Mouse (Mus musculus): ENCODE measurements around the gene Fam160a2. TPM values are rescaled to one million over a fixed set of nuclear protein-coding genes. Genes with fewer than 3 reads are reported as not detected.

Gene Fam160a2
- total RNA-seq (2021): 10 to 100 TPM in 1 of 2 experiments, 1 to 10 TPM in 1; 9.6 to 12.2 TPM
- long read RNA-seq, experiment 1, full-length matches to known transcripts: 6 of 17 reads
- long read RNA-seq, experiment 1, partial matches to known transcripts: 2 of 17 reads
- long read RNA-seq, experiment 1, other reads (novel, unspliced or antisense): 9 of 17 reads
- long read RNA-seq, experiment 2, full-length matches to known transcripts: 10 of 26 reads
- long read RNA-seq, experiment 2, partial matches to known transcripts: 4 of 26 reads
- long read RNA-seq, experiment 2, other reads (novel, unspliced or antisense): 12 of 26 reads

GRCm38 (mm10) chr7:105399935-105400624, at the start of gene Fam160a2:
Gene Fam160a2, minus strand, starts transcription at chr7:105400054.
- DNase-seq: peak; percentile 99
- intact Hi-C loops (cut with DNase I; ENCODE audit: low total_unique reads): no loop called here

GRCm38 (mm10) chr7:105445076-105445475, 45.2 kb upstream of the Fam160a2 start:
- DNase-seq: no peak
- intact Hi-C loops (cut with DNase I; ENCODE audit: low total_unique reads): no loop called here

- no peak for DNase-seq
Measured at GRCm38 (mm10) chr7:105441426-105441825, 41.6 kb upstream of the Fam160a2 start.

DNA sequence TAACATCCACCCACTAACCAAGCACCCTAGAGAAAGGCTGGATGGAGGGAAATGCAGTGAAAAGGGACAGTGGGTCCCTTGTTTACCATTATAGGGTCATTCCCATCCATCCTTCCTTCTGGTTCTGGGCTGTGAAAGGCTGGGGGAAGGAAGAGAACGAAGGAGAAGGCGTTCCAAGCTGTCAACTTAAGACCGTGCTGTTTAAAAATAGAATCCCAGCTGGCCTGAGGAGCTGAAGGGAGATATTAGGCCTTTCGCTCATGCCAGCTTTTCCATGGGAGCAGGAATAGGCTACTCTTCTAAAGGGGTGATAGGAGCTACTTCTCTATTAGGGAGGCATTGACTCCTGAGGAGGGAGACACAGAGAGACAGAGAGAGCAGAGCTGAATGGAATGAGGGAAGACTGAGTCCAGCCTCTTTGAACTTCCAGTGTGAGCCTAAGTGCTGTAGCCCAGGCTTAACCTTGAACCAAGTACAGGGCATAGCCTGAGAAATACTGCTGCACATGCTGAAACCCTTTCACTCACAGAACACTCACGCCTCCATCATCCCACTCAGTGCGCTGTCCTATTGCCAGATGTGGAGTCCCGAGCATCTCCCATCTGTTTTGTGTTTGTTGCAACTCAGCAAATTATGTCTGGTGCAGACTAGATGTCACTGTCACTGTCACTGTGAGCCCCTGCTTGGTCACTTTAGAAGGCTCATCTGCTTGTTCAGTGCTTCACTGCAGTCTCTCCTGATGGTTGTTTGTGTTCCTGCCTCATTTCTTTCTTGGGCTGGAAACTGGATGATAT, 38.3 kb upstream of the Fam160a2 start:
- intact Hi-C loops (cut with DNase I; ENCODE audit: low total_unique reads): no loop called here
- DNase-seq: no peak

More at GRCm38 (mm10) chr7:105441426-105441825, 41.6 kb upstream of the Fam160a2 start:
- intact Hi-C loops (cut with DNase I; ENCODE audit: low total_unique reads): no loop called here

GRCm38 (mm10) chr7:105434798-105435197, 34.9 kb upstream of the Fam160a2 start:
- no peak for DNase-seq
- intact Hi-C loops (cut with DNase I; ENCODE audit: low total_unique reads): no loop called here

GRCm38 (mm10) chr7:105433859-105434258, 34.0 kb upstream of the Fam160a2 start:
- intact Hi-C loops (cut with DNase I; ENCODE audit: low total_unique reads): no loop called here

DNA sequence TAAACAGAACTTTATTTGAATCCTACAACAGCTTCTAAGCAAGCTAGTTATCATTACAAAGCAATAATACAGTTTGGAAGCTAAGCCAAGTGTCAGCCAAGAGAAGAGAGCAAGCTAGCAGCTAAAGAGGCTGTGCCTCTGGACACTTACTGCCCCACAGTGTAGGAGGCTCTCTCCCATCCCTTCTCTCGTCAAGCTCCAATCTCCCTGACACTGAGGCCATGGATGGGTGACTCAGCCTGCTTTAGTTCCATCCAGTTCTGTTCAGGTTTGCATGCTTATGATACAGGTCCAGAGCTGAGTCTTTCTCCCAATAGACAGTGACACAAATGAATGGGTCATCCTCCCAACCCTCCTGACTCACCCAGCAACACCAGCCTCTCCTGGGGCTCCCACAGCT, 32.2 kb upstream of the Fam160a2 start:
- intact Hi-C loops (cut with DNase I; ENCODE audit: low total_unique reads): no loop called here
- no peak for DNase-seq

More at GRCm38 (mm10) chr7:105433859-105434258, 34.0 kb upstream of the Fam160a2 start:
- DNase-seq: no peak

- no peak for DNase-seq
- intact Hi-C loops (cut with DNase I; ENCODE audit: low total_unique reads): no loop called here
Measured at GRCm38 (mm10) chr7:105426051-105426450, 26.2 kb upstream of the Fam160a2 start.

- no peak for DNase-seq
- intact Hi-C loops (cut with DNase I; ENCODE audit: low total_unique reads): no loop called here
Measured at GRCm38 (mm10) chr7:105425424-105426043, 25.7 kb upstream of the Fam160a2 start, which contains the start of gene Cckbr. Gene Cckbr, plus strand, starts transcription at chr7:105425731.

DNA sequence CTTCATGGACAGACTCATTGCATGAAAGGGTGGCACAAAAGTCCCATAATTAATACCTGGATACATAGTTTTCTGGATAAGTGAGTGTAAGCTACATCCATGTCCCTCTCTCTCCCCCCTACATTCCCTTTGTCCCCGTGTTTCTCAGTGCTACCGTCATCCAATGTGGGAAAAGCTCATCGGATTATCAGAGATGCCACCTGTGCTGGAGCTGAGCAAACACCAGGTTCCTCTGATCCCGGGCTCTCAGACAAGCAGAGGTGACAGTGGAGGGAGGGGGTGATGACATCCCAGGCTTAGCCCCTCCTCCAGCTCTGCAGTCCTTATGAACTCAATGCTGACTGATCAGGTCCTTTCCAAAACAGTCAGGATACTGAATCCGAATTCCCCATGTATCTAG, 24.5 kb upstream of the Fam160a2 start:
- DNase-seq: no peak
- intact Hi-C loops (cut with DNase I; ENCODE audit: low total_unique reads): no loop called here

DNA sequence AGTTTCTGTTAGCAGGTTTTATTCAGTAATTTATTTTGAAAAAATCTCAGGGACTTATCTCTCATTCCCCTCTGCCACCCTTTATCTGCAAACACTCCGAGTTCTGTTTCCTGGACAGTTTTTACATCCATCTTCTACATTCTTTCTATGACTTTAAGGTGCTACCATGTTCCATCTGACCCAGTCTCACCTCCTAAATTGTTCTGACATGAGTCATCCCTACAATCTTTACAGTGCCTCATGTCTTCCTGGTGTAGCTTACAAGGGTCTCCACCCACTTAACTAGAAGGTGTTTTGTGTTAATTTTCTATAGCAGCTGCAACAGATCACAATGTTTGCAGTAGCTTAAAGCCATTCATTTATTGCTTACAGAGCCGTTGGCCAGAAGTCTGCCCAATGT, 21.0 kb upstream of the Fam160a2 start:
- intact Hi-C loops (cut with DNase I; ENCODE audit: low total_unique reads): no loop called here
- DNase-seq: no peak

GRCm38 (mm10) chr7:105418106-105418505, 18.3 kb upstream of the Fam160a2 start:
- intact Hi-C loops (cut with DNase I; ENCODE audit: low total_unique reads): no loop called here
- DNase-seq: no peak

DNA sequence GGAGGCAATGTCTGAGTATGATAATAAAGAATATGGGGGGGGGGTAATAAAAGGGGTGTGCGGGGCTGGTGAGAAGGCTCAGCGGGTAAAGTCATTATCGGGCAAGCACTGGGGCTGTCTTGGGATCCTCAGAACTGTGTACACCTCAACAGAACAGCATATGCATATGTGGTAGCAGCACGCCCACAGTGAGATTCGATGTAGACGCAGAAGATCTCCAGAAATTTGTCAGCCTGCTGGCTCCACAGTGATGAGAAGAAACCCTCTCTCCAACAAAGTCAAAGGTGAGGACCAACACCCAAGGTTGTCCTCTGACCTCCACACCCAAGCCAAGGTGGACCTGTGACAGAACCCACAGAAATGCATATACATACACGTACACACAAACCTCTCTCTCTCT, 16.7 kb upstream of the Fam160a2 start:
- DNase-seq: no peak
- intact Hi-C loops (cut with DNase I; ENCODE audit: low total_unique reads): no loop called here

- intact Hi-C loops (cut with DNase I; ENCODE audit: low total_unique reads): loop anchor here (5.0 kb wide), 1 partner anchor 58 kb away; no protein-coding TSS in a partner anchor
- DNase-seq: no peak
Measured at GRCm38 (mm10) chr7:105414385-105414784, 14.5 kb upstream of the Fam160a2 start.

DNA sequence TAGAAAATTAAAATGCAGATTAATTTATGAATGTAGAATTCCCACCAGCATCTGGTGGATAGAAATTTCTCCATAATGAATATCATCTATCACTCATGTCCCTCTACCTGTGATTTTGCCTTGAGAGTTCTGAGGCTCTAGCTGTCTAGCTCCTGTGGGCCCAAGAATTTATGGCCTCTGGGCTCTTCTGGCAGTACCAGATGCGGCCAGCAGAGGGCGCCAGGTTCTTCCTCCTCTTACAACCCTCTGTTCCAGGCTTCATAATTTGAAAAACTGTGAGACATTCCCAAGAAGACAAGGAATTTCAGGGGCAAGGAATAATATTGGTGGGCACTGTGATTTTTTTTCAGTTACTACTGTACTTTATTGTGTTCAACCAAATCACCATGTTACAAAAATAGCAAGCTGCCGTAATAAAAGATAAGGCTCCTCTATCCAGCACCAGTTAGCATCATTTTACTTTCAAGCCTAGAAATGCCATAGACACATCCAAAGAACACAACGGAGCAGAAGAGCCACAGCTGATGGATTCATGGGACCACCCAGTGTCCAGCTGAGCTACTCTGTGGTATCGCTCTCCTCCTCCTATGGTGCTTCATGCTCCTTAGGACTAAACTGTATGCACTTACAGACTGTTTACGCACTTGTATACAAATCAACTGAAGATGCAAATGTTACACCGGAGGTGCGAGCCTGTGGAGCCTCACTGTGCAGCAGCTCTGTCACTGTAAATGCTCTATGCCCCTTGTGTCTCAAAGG, 12.2 kb upstream of the Fam160a2 start:
- DNase-seq: peak; percentile 70
- intact Hi-C loops (cut with DNase I; ENCODE audit: low total_unique reads): loop anchor here (5.0 kb wide), 1 partner anchor 60 kb away; no protein-coding TSS in a partner anchor

DNA sequence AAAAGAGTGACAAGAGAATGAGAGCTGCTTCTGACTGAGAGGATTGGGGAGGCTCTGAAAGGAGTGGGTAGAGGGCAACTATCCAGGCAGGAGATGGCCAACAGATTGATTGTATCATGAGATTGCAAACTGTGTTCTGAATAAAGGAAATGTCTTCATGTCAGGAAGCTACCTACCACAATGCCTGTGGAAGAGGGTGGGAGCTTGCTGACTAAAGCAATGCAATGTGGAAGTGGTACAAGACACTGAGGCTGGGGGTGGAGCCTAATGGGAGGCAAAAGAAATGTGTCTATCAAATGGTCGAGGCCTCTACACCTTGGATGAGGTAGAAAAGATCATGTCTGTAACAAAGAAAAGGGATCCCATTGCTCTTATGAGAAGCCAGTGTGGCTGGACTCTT, 6.5 kb upstream of the Fam160a2 start:
- DNase-seq: no peak
- intact Hi-C loops (cut with DNase I; ENCODE audit: low total_unique reads): no loop called here

- intact Hi-C loops (cut with DNase I; ENCODE audit: low total_unique reads): no loop called here
- DNase-seq: no peak
Measured at GRCm38 (mm10) chr7:105404268-105404667, 4.4 kb upstream of the Fam160a2 start, which contains the start of gene Cnga4. Gene Cnga4, plus strand, starts transcription at chr7:105404568.

DNA sequence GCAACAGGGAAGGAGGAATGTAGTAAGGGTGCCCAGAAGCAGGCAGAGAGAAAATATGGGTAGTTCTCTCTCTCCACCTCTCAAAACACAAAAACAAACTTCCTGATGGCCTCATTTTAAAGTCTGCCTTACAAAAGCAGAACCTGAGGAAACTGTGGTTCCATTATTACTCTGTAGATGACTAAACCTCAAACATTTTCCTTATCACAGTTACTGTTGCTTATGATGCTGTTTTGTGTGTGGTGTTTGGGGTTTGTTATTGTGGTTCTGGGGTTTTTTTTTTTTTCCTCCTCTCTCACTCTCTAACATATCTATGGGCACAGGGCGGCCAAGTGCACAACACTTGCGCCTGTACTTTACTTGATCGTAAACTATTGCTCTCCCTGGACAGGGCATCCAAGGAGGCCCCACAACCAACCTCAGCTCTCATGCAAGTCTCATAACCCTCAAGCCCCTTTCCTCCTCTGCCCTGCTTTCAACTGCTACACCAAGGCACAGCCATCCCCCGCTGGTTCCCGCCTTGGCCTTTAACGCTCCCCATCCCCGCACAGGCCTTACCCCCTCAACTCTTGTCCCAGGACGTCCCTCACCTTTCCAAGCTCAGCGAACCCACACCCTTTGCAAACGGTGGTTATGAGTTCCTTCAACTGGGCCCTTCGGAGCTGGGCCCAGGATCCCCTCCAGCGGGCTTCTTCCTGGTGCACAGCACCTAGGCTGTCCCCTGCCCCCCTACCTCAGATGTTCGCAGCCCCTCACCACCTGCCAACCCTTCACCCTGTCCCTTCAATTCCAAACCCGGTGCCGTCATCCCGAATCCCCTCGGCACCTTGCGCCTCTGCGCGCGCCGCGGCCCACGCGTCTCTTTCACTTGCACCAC, 558 bp downstream of the Fam160a2 start:
- DNase-seq: no peak
- intact Hi-C loops (cut with DNase I; ENCODE audit: low total_unique reads): no loop called here
